Mouse (Mus musculus): Measurements from ENCODE around the gene Gm21719. TPM values are rescaled to one million over a fixed set of nuclear protein-coding genes. Genes with fewer than 3 reads are reported as not detected.
"Not testable (repeated sequence)": the region's sequence is repeated elsewhere in the genome, so short reads cannot be mapped to it uniquely, and the experiment has no call there.

The Gm21719 gene
- total RNA-seq (2014; rRNA removed; ENCODE audit: low replicate concordance): not detected in 2 replicates
- not detected in 2 replicates for polyA plus RNA-seq (2015; fragmentation: Nextera tagmentation; extraction: Ambion mirVana)

- not testable (repeated sequence) for H3K4me3 ChIP-seq (ENCODE audit: low read depth, low read length); H3K27ac ChIP-seq (ENCODE audit: low read depth); H3K4me1 ChIP-seq (ENCODE audit: control insufficient read depth, insufficient read depth); H3K9ac ChIP-seq (replicated peaks; ENCODE audit: low read depth, low read length); H3K4me2 ChIP-seq (ENCODE audit: low read depth, low read length); H3K9me3 ChIP-seq (replicated peaks; ENCODE audit: control insufficient read depth, low read length); DNase-seq (ENCODE audit: low spot score); H3K27me3 ChIP-seq (ENCODE audit: control insufficient read depth, insufficient read depth, low read length); ATAC-seq (ENCODE audit: insufficient read depth, low read depth); H3K36me3 ChIP-seq (replicated peaks; ENCODE audit: control insufficient read depth, insufficient read depth, low read length)
- WGBS: 44% methylated on average over 1 of the region's 1 CpGs
These were observed at the start of gene Gm21719 for GRCm38 (mm10) chrY:6682772-6683171. TSS of gene Gm21719 (minus strand) at chrY:6682872.

Other genes starting within 250 kb of the Gm21719 start
- not detected in 2 replicates for gene Gm28919, start 99.3 kb downstream of the Gm21719 start, total RNA-seq (2014; rRNA removed; ENCODE audit: low replicate concordance)
- not detected in 2 replicates for gene Gm28919, start 99.3 kb downstream of the Gm21719 start, polyA plus RNA-seq (2015; fragmentation: Nextera tagmentation; extraction: Ambion mirVana)
- gene Gm20830, start 235.4 kb upstream of the Gm21719 start, total RNA-seq (2014; rRNA removed; ENCODE audit: low replicate concordance): not detected in 2 replicates
- gene Gm20830, start 235.4 kb upstream of the Gm21719 start, polyA plus RNA-seq (2015; fragmentation: Nextera tagmentation; extraction: Ambion mirVana): not detected in 2 replicates

All from heart, postnatal 0 days (tissue).